Mouse (Mus musculus): Measurements from ENCODE around the gene Cfap298.

- TF ChIP-seq CTCF (IDR thresholded peaks at IDR 0.05; ENCODE audit: insufficient read depth, low read length): no peak
- TF ChIP-seq POLR2A (IDR thresholded peaks at IDR 0.05; ENCODE audit: borderline replicate concordance, extremely low read depth, low read depth, low read length): no peak
Measured at GRCm38 (mm10) chr16:90878135-90878860, 56.6 kb downstream of the Cfap298 start.
